Mouse (Mus musculus): ENCODE data around the gene Rbms1. TPM values are rescaled to one million over a fixed set of nuclear protein-coding genes. Genes with fewer than 3 reads are reported as not detected.
A peak's percentile ranks its signal among the peaks of the same experiment; 100 is the strongest.

Rbms1 gene
- total RNA-seq, 2 experiments from 2014 or later: 20.5 to 21.2 TPM

- no peak for DNase-seq (ENCODE audit: low spot score in 2 of 2)
Measured at GRCm38 (mm10) chr2:60786289-60786688, 176.7 kb downstream of the Rbms1 start.

GRCm38 (mm10) chr2:60774501-60774900 is 188.5 kb downstream of the Rbms1 start:
- no peak for DNase-seq (ENCODE audit: low spot score in 2 of 2)

- DNase-seq (ENCODE audit: low spot score in 2 of 2): no peak
Measured at GRCm38 (mm10) chr2:60773592-60773991, 189.4 kb downstream of the Rbms1 start.

GRCm38 (mm10) chr2:60766420-60766819 is 196.6 kb downstream of the Rbms1 start:
- no peak for DNase-seq (ENCODE audit: low spot score in 2 of 2)

- no peak for DNase-seq (ENCODE audit: low spot score in 2 of 2)
Measured at GRCm38 (mm10) chr2:60756218-60756617, 206.8 kb downstream of the Rbms1 start.

- DNase-seq (ENCODE audit: low spot score in 2 of 2): no peak
Measured at GRCm38 (mm10) chr2:60755101-60755500, 207.9 kb downstream of the Rbms1 start.

- no peak for DNase-seq (ENCODE audit: low spot score in 2 of 2)
Measured at GRCm38 (mm10) chr2:60751274-60751673, 211.7 kb downstream of the Rbms1 start.

- DNase-seq (ENCODE audit: low spot score in 2 of 2): no peak
Measured at GRCm38 (mm10) chr2:60750591-60750990, 212.4 kb downstream of the Rbms1 start.

GRCm38 (mm10) chr2:60748585-60748984 is 214.4 kb downstream of the Rbms1 start:
- no peak for DNase-seq (ENCODE audit: low spot score in 2 of 2)

GRCm38 (mm10) chr2:60747590-60747989 is 215.4 kb downstream of the Rbms1 start:
- DNase-seq (ENCODE audit: low spot score in 2 of 2): no peak

GRCm38 (mm10) chr2:60744674-60745073 is 218.3 kb downstream of the Rbms1 start:
- no peak for DNase-seq (ENCODE audit: low spot score in 2 of 2)

- no peak for DNase-seq (ENCODE audit: low spot score in 2 of 2)
Measured at GRCm38 (mm10) chr2:60739389-60740137, 223.4 kb downstream of the Rbms1 start.

- DNase-seq (ENCODE audit: low spot score in 2 of 2): no peak
Measured at GRCm38 (mm10) chr2:60730929-60731328, 232.1 kb downstream of the Rbms1 start.

GRCm38 (mm10) chr2:60730024-60730423 is 233.0 kb downstream of the Rbms1 start:
- DNase-seq (ENCODE audit: low spot score in 2 of 2): no peak

GRCm38 (mm10) chr2:60728902-60729585 is 233.9 kb downstream of the Rbms1 start:
- no peak for DNase-seq (ENCODE audit: low spot score in 2 of 2)

- DNase-seq (ENCODE audit: low spot score in 2 of 2): no peak
Measured at GRCm38 (mm10) chr2:60724660-60725059, 238.3 kb downstream of the Rbms1 start.

GRCm38 (mm10) chr2:60722967-60723366 is 240.0 kb downstream of the Rbms1 start:
- no peak for DNase-seq (ENCODE audit: low spot score in 2 of 2)

GRCm38 (mm10) chr2:60722514-60722913 is 240.5 kb downstream of the Rbms1 start, which contains the start of gene Itgb6:
TSS of gene Itgb6 (minus strand) at chr2:60722643.
- DNase-seq (ENCODE audit: low spot score in 2 of 2): peak; percentile 43 to 49

- DNase-seq (ENCODE audit: low spot score in 2 of 2): peak; percentile 38 to 46
Measured at GRCm38 (mm10) chr2:60720906-60721305, 242.1 kb downstream of the Rbms1 start.

GRCm38 (mm10) chr2:60720205-60720604 is 242.8 kb downstream of the Rbms1 start:
- no peak for DNase-seq (ENCODE audit: low spot score in 2 of 2)

GRCm38 (mm10) chr2:60717348-60717747 is 245.6 kb downstream of the Rbms1 start:
- DNase-seq (ENCODE audit: low spot score in 2 of 2): peak; percentile 24 to 45

GRCm38 (mm10) chr2:60716549-60716948 is 246.4 kb downstream of the Rbms1 start:
- no peak for DNase-seq (ENCODE audit: low spot score in 2 of 2)

GRCm38 (mm10) chr2:60715771-60716170 is 247.2 kb downstream of the Rbms1 start:
- no peak for DNase-seq (ENCODE audit: low spot score in 2 of 2)
